Mouse (Mus musculus) embryonic fibroblast, embryonic 13.5 days (primary cell): ENCODE measurements at regions not wholly inside any gene's neighbourhood (a gene's known extent, or its start where the extent isn't known, plus 50 kb on each side); places are given as distances from the start of the nearest gene placed in this dataset.
A peak's percentile ranks its signal among the peaks of the same experiment; 100 is the strongest.

ENCODE experiments used
- H3K27ac ChIP-seq: 2 replicates; pipeline ENCODE4 v1.5.1; 2012; ENCODE audit warnings: low read length, control low read depth, inconsistent platforms; ENCODE audit not compliant: insufficient read depth
- H3K4me1 ChIP-seq: 2 replicates; pipeline ENCODE4 v1.6.1; 2011; ENCODE audit warnings: low read length; ENCODE audit not compliant: control insufficient read depth, insufficient read depth
- H3K4me3 ChIP-seq: 2 replicates; pipeline ENCODE4 v1.5.1; 2011; ENCODE audit warnings: mild to moderate bottlenecking, control low read depth, low read length; ENCODE audit not compliant: insufficient read depth
- CTCF ChIP-seq: IDR thresholded peaks from 2 replicates; pipeline ENCODE4 v1.5.1; 2011; ENCODE audit warnings: mild to moderate bottlenecking, control low read depth, low read length, moderate library complexity, borderline replicate concordance; ENCODE audit not compliant: insufficient read depth
- POLR2A ChIP-seq: IDR thresholded peaks from 2 replicates; pipeline ENCODE4 v1.6.1; 2011; ENCODE audit warnings: low read depth, mild to moderate bottlenecking, control low read depth, low read length, moderate library complexity

GRCm38 (mm10) chr14:67486676-67487075 lies 1477.7 kb upstream of the Gulo start:
- no peak overlapping the region for H3K4me3 ChIP-seq
- peaks cover 8% of the 10 kb centered on the region for H3K4me1 ChIP-seq
- no peak overlapping the region for H3K27ac ChIP-seq
- no peak for TF ChIP-seq POLR2A
- TF ChIP-seq CTCF: no peak

GRCm38 (mm10) chr14:67485449-67485800 lies 1476.4 kb upstream of the Gulo start:
- Histone ChIP-seq H3K4me3 (no peak overlapping the region), H3K4me1 (peaks cover 8% of the 10 kb centered on the region), H3K27ac (no peak overlapping the region)
- TF ChIP-seq POLR2A: no peak
- no peak for TF ChIP-seq CTCF

GRCm38 (mm10) chr14:67484533-67485448 lies 1475.8 kb upstream of the Gulo start:
- Histone ChIP-seq H3K27ac (peak overlapping the region; percentile 44; the same call in 1 of the 2 replicates), H3K4me3 (no peak overlapping the region), H3K4me1 (peaks cover 8% of the 10 kb centered on the region)
- TF ChIP-seq POLR2A (no peak), CTCF (no peak)
